Mouse (Mus musculus): ENCODE measurements around the gene Ptprk. TPM values are rescaled to one million over a fixed set of nuclear protein-coding genes. Genes with fewer than 3 reads are reported as not detected.

The Ptprk gene
- polyA plus RNA-seq, 2 experiments: 3.0 to 3.3 TPM

DNA sequence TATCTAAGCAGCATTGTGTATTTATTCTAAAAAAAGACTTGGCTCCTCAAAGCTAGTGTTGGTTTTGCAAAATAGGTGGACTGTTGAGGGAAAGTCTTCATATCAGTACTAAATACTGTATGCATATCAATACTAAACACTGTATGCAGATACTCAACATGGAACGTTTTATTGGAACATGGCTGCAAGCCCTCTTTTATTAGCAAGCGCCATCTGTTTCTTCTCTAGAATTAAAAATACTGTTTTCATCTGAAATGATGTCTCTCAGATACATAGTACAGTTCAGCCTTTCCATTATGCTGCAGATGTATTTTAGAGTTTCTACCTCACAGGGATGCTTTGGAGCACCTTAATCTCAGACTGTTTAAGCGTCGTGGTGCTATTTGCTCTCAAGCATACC lies 49.3 kb downstream of the Ptprk start:
- H3K27me3 ChIP-seq (ENCODE audit: control insufficient read depth, insufficient read depth, low read length): no peaks in the 10 kb centered on the region
- DNase-seq (ENCODE audit: low read depth in 3 of 3, low spot score in 3 of 3) (no peak), ATAC-seq (ENCODE audit: insufficient read depth) (no peak)
- H3K4me2 ChIP-seq (ENCODE audit: low read depth): no peak overlapping the region
- H3K9me3 ChIP-seq (ENCODE audit: control insufficient read depth, low read length): no peaks in the 10 kb centered on the region
- TF ChIP-seq CTCF (IDR thresholded peaks at IDR 0.05; ENCODE audit: low read depth): no peak
- TF ChIP-seq EP300 (IDR thresholded peaks at IDR 0.05; ENCODE audit: low read depth): no peak
- no peak overlapping the region for H3K4me3 ChIP-seq (ENCODE audit: insufficient read depth in 1 of 2, low read depth in 2 of 2, low read length in 2 of 2)
- 0 out of 4 replicates have a peak, but pooled peaks cover 0 to 2% of the 10 kb centered on the region in 2 experiments for H3K4me1 ChIP-seq (replicated peaks; ENCODE audit: control insufficient read depth in 2 of 2, insufficient read depth in 2 of 2, low read length in 1 of 2)
- H3K27ac ChIP-seq: no peak overlapping the region
- WGBS (ENCODE audit: insufficient replicate concordance): 72% methylated on average over 4 of the region's 4 CpGs
- no peak overlapping the region for H3K9ac ChIP-seq (replicated peaks)
- H3K36me3 ChIP-seq (replicated peaks; ENCODE audit: control insufficient read depth, insufficient read depth, low read depth): no peaks in the 10 kb centered on the region

DNA sequence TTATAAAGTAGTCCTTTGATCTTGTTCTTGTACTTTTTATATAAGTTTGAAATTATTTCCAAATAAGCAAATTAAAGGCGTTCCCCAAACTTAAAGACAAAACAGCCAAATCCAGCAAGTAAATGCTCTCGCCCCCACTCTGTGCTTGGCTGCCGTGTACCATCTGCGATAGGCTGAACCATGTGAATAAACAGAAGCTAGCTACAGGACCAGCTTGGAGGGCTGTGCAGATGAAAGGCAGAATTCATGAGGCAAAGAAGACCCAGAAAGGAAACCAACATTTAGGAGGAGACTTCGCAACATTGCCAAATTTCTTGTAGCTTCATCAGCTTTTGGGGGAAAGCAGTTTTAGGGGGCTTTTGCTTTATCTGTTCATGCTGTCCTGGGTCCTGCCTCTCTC lies 53.4 kb downstream of the Ptprk start:
- 74% methylated on average over 5 of the region's 5 CpGs for WGBS (ENCODE audit: insufficient replicate concordance)
- H3K27me3 ChIP-seq (ENCODE audit: control insufficient read depth, insufficient read depth, low read length): no peaks in the 10 kb centered on the region
- no peaks in the 10 kb centered on the region for H3K36me3 ChIP-seq (replicated peaks; ENCODE audit: control insufficient read depth, insufficient read depth, low read depth)
- no peak overlapping the region for H3K9ac ChIP-seq (replicated peaks)
- no peak for ATAC-seq (ENCODE audit: insufficient read depth)
- no peaks in the 10 kb centered on the region for H3K9me3 ChIP-seq (ENCODE audit: control insufficient read depth, low read length)
- no peak overlapping the region for H3K4me3 ChIP-seq (ENCODE audit: insufficient read depth in 1 of 2, low read depth in 2 of 2, low read length in 2 of 2)
- no peak overlapping the region for H3K27ac ChIP-seq
- H3K4me1 ChIP-seq (replicated peaks; ENCODE audit: control insufficient read depth in 2 of 2, insufficient read depth in 2 of 2, low read length in 1 of 2): 0 out of 4 replicates have a peak, but pooled peaks cover 0 to 2% of the 10 kb centered on the region in 2 experiments
- no peak for DNase-seq (ENCODE audit: low read depth in 3 of 3, low spot score in 3 of 3)
- TF ChIP-seq CTCF (IDR thresholded peaks at IDR 0.05; ENCODE audit: low read depth) (no peak), EP300 (IDR thresholded peaks at IDR 0.05; ENCODE audit: low read depth) (no peak)
- no peak overlapping the region for H3K4me2 ChIP-seq (ENCODE audit: low read depth)

DNA sequence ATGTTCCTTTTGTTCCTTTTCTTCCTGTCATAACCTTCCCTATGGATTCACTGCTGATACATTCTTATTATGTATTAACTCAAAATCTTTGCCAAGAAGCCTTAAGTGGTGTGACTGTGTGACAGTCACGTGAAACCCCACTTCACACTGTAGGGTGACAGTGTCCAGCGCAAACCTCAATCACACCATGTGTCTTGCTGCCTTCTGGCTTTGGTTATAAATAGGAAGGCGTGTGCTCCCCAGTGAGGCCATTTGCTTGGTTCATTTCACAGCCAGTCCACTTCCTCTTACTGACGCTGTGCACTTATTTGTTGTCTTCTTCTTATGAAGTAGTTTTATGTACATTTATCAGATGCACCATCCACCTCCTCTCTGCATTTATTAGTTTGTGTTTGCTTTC lies 53.8 kb downstream of the Ptprk start:
- TF ChIP-seq EP300 (IDR thresholded peaks at IDR 0.05; ENCODE audit: low read depth) (no peak), CTCF (IDR thresholded peaks at IDR 0.05; ENCODE audit: low read depth) (no peak)
- Histone ChIP-seq H3K4me3 (ENCODE audit: insufficient read depth in 1 of 2, low read depth in 2 of 2, low read length in 2 of 2) (no peak overlapping the region), H3K27me3 (ENCODE audit: control insufficient read depth, insufficient read depth, low read length) (no peaks in the 10 kb centered on the region), H3K27ac (no peak overlapping the region), H3K4me1 (replicated peaks; ENCODE audit: control insufficient read depth in 2 of 2, insufficient read depth in 2 of 2, low read length in 1 of 2) (0 out of 4 replicates have a peak, but pooled peaks cover 0 to 2% of the 10 kb centered on the region in 2 experiments), H3K9me3 (ENCODE audit: control insufficient read depth, low read length) (no peaks in the 10 kb centered on the region), H3K36me3 (replicated peaks; ENCODE audit: control insufficient read depth, insufficient read depth, low read depth) (no peaks in the 10 kb centered on the region), H3K4me2 (ENCODE audit: low read depth) (no peak overlapping the region), H3K9ac (replicated peaks) (no peak overlapping the region)
- no peak for DNase-seq (ENCODE audit: low read depth in 3 of 3, low spot score in 3 of 3)
- 35% methylated on average over 4 of the region's 4 CpGs for WGBS (ENCODE audit: insufficient replicate concordance)
- no peak for ATAC-seq (ENCODE audit: insufficient read depth)

DNA sequence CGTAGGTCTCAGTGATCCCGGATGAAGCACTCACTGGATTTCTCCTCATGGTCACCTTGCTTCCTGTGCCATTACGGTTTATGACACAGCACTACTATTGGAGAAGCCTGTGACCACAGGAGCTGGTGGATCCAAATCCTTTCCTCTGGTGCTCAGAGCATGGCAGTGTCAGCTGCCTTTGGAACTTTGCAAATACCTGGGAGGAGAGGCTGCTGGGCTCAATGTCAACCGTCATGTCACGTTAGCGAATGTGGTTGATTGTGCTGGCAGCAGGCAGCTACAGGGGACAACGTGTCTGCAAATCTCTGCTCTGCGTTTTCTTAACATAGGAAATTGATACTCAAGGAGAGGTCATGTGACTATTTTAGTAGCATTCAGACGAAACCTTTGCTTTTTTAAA lies 55.8 kb downstream of the Ptprk start:
- 70% methylated on average over 9 of the region's 9 CpGs for WGBS (ENCODE audit: insufficient replicate concordance)
- no peaks in the 10 kb centered on the region for H3K36me3 ChIP-seq (replicated peaks; ENCODE audit: control insufficient read depth, insufficient read depth, low read depth)
- H3K27me3 ChIP-seq (ENCODE audit: control insufficient read depth, insufficient read depth, low read length): no peaks in the 10 kb centered on the region
- no peak for TF ChIP-seq EP300 (IDR thresholded peaks at IDR 0.05; ENCODE audit: low read depth)
- TF ChIP-seq CTCF (IDR thresholded peaks at IDR 0.05; ENCODE audit: low read depth): no peak
- H3K9me3 ChIP-seq (ENCODE audit: control insufficient read depth, low read length): no peaks in the 10 kb centered on the region
- H3K9ac ChIP-seq (replicated peaks): no peak overlapping the region
- no peak for DNase-seq (ENCODE audit: low read depth in 3 of 3, low spot score in 3 of 3)
- no peak overlapping the region for H3K4me3 ChIP-seq (ENCODE audit: insufficient read depth in 1 of 2, low read depth in 2 of 2, low read length in 2 of 2)
- H3K27ac ChIP-seq: no peak overlapping the region
- no peak for ATAC-seq (ENCODE audit: insufficient read depth)
- no peak overlapping the region for H3K4me2 ChIP-seq (ENCODE audit: low read depth)
- H3K4me1 ChIP-seq (replicated peaks; ENCODE audit: control insufficient read depth in 2 of 2, insufficient read depth in 2 of 2, low read length in 1 of 2): 0 out of 4 replicates have a peak, but pooled peaks cover 0 to 2% of the 10 kb centered on the region in 2 experiments

DNA sequence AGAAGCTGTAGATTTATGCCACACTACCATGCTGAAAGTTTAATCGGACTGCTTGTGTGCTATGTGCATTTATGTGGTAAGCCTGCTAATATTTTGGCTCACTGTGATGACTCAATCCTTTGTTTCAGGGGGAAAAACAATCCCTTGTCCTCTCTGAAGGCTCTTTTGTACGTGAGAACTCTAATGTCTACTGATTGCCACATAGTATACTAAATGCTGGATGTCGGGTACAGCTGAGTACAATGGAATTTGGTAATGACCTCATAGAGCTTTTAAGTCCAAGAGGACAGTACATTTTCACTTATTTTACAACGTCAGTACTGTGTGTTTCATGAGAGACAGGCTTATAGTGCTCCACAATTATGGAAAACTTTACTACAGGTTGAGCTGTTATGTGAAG lies 59.1 kb downstream of the Ptprk start:
- Histone ChIP-seq H3K27ac (no peak overlapping the region), H3K4me1 (replicated peaks; ENCODE audit: control insufficient read depth in 2 of 2, insufficient read depth in 2 of 2, low read length in 1 of 2) (no peaks in the 10 kb centered on the region), H3K4me2 (ENCODE audit: low read depth) (no peak overlapping the region), H3K36me3 (replicated peaks; ENCODE audit: control insufficient read depth, insufficient read depth, low read depth) (no peaks in the 10 kb centered on the region), H3K9ac (replicated peaks) (no peak overlapping the region), H3K27me3 (ENCODE audit: control insufficient read depth, insufficient read depth, low read length) (no peaks in the 10 kb centered on the region), H3K9me3 (ENCODE audit: control insufficient read depth, low read length) (no peaks in the 10 kb centered on the region), H3K4me3 (ENCODE audit: insufficient read depth in 1 of 2, low read depth in 2 of 2, low read length in 2 of 2) (no peak overlapping the region)
- ATAC-seq (ENCODE audit: insufficient read depth) (no peak), DNase-seq (ENCODE audit: low read depth in 3 of 3, low spot score in 3 of 3) (no peak)
- no peak for TF ChIP-seq CTCF (IDR thresholded peaks at IDR 0.05; ENCODE audit: low read depth)
- TF ChIP-seq EP300 (IDR thresholded peaks at IDR 0.05; ENCODE audit: low read depth): no peak
- WGBS (ENCODE audit: insufficient replicate concordance): 48% methylated on average over 4 of the region's 4 CpGs
